Mouse (Mus musculus) adrenal gland, postnatal 10 days (tissue): ENCODE data around the gene Cdk6. TPM values are rescaled to one million over a fixed set of nuclear protein-coding genes. Genes with fewer than 3 reads are reported as not detected.
"Not testable (repeated sequence)": the region's sequence is repeated elsewhere in the genome, so short reads cannot be mapped to it uniquely, and the experiment has no call there.

Source experiments
- DNase-seq: peaks from one replicate; pipeline ENCODE4 v3.0.0; 2021; ENCODE audit warnings: mixed read lengths
- total RNA-seq, 2 experiments: library from RNA; stranded (reverse); gene quantifications; 2 replicates each; pipeline ENCODE4 v1.2.3; 2021

The Cdk6 gene
- total RNA-seq, 2 experiments from 2014 or later: 24.2 to 30.8 TPM

- DNase-seq: no peak
These were observed 38.0 kb downstream of the Cdk6 start for GRCm38 (mm10) chr5:3379252-3379651.

DNA sequence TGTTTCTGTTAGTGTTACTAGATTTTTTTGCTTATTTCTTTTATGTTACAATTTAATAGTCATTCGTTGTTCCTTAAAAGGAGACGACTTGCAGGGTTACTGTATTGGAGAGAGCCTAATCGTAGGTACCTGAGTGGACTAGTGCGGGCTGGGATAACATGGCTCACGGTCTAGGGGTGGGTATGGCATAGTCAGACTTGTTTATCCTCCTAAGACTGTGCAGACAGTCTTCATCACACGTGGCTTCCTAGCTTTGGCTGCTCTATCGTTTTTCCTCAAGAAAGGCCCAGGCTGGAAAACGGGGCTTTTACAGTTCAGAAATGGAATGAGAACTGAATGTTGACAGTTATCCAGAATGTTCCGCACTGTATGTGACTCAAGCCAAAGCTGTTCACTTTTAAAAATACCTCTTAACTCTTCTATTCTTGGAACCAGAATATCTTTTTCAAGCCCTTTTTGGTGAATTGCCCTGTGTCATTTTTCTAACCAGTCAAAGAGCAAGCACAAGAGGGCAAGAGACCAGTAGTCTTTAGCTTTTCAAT is 39.5 kb downstream of the Cdk6 start:
- no peak for DNase-seq

DNA sequence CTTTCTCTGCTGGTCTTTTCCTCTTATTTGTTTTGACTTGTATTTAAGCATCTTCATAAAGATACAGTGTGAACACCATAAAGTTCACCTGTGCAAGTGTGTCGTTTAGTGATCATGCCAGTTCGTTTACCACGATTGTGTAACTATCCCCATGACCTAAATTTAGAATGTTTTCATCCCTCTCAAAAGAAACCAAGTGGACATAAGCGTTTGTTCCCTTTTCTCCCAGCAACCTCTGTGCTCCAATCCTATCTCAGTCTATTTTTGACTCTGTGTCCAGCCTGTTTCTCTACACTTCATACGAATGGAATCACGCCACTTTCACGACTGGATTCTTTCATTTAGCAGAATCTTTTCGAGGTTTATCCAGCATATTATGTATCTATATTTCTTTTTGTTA is 40.5 kb downstream of the Cdk6 start:
- DNase-seq: no peak

GRCm38 (mm10) chr5:3382343-3383040 is 41.2 kb downstream of the Cdk6 start:
- no peak for DNase-seq

GRCm38 (mm10) chr5:3383547-3383946 is 42.3 kb downstream of the Cdk6 start:
- DNase-seq: no peak

- DNase-seq: no peak
These were observed 43.8 kb downstream of the Cdk6 start for GRCm38 (mm10) chr5:3385078-3385477.

DNA sequence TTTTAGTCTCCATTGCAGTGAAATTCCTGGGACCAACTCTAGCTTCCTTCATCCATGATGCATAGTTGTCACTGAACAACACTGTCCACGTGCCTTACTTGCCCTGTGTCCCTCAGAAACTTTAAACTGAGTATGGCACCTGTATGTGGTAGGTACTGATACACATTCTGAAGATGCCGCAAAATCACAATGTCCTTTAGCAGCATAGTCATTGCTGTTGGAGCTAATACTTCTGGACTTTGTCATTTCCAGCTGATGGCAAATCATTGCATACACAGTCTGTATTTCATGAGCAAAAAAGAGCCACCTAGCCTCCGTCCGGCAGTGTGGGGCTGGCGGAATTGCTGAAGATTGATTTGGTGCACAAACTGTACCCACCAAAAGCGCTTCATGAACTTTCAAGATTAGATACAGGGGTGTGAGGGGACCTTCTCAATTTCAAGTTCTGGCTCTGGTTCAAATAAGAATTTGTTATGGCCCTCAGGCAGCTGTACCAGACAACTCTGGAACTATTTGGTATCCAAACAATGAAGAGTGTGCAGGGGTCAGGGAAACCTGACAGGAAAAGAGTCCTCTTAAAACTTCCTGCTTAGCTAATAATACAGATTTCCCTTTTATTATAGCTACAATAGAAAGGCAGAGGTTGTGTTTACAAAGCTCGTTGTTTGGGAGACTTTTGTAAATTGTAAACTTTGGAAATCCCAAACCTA is 44.9 kb downstream of the Cdk6 start:
- DNase-seq: no peak

- DNase-seq: no peak
These were observed 45.4 kb downstream of the Cdk6 start for GRCm38 (mm10) chr5:3386731-3387087.

DNA sequence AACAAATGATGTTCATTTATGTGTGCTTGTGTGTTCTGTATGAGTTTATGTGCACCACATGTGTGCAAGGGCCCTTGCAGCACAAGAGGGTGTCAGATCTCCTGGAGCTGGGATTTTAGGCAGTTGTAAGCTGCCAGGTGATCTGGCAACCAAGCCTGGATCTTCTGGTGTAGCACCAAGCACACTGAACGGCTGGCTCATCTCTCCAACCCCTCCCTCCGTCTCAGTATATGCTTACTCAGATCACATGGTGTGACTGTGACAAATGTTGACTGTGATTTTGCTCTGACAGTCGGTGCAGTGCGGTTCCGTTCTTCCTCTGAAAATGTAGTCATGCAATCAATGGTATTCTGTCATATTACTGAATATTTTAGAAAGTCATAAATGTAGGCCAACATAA is 45.9 kb downstream of the Cdk6 start:
- no peak for DNase-seq

- no peak for DNase-seq
These were observed 51.6 kb downstream of the Cdk6 start for GRCm38 (mm10) chr5:3392856-3393255.

- DNase-seq: no peak
These were observed 52.9 kb downstream of the Cdk6 start for GRCm38 (mm10) chr5:3394145-3394544.

- DNase-seq: no peak
These were observed 53.7 kb downstream of the Cdk6 start for GRCm38 (mm10) chr5:3395020-3395419.

- DNase-seq: no peak
These were observed 54.9 kb downstream of the Cdk6 start for GRCm38 (mm10) chr5:3396214-3396613.

- no peak for DNase-seq
These were observed 55.8 kb downstream of the Cdk6 start for GRCm38 (mm10) chr5:3396910-3397575.

DNA sequence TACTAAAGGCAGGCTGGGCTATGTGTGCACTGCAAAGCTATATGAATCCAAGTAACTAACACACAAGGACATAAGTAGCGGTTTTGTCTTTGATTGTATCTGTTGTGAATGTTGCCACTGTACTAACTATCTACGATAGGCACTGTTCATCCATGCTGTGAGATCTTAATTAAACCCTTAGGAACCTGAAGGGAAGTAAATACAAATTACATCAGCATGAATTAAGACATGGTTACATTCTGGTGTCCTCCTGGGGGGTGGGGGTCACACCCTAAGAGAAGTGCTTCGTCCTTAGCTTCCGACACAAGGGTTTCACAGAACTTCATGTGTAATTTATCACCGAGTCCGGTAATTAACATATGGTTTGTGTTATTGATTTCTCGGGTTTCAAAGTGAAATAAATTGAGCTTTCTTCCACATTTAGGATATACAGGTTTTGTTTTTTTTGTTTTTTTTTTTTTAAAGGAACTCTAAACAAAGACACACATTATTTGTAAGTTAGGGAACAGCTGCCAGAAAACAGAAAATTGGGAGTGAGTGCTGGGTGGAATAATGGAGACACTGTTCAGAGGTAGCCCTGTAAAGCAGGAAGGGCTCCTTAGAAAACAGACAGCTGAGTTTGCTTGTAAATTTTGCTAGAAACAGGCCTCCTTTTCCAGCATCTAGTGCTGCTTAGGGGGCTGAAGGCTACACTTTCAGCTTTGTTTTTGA is 58.7 kb downstream of the Cdk6 start:
- DNase-seq: no peak

DNA sequence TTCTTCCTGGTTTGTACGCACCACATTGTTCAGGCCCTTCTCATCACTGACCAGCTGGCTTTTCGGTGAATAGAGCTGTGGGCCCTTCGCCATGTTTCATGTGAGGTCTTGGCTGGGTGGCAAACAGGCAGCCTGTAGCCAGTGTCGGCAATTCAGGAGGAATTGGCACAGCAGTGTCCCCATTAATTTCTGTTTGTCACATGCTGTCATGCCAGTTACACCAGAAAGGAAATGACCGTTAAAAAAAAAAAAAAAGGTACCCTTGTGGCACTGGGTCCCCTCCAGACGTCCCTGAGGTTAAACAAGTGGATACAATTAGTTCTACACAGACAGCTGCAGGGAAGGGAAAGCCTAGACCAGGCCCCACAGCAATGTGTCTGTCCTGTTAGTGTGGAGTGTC is 63.8 kb downstream of the Cdk6 start:
- DNase-seq: peak; percentile 41

- no peak for DNase-seq
These were observed 64.2 kb downstream of the Cdk6 start for GRCm38 (mm10) chr5:3405503-3405902.

GRCm38 (mm10) chr5:3407926-3408325 is 66.6 kb downstream of the Cdk6 start:
- DNase-seq: no peak

DNA sequence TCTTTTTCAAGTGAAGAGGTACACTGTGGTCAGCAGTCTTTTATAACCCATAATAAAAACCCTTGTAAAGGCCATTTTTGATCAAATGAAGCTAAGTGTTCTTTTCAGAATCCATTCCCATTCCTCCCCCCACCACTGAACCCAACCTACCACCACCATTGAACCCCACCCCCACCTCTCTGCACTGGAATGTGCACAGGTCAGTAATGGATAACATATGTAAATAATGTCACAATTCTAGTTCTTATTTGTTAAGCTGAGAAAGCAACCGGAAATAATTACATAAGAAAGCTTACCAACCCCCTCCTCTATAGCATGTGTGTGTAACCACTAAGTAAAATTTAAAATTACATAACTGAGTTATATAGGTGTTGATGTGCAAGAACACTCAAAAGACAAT is 76.9 kb downstream of the Cdk6 start:
- DNase-seq: not testable (repeated sequence)

DNA sequence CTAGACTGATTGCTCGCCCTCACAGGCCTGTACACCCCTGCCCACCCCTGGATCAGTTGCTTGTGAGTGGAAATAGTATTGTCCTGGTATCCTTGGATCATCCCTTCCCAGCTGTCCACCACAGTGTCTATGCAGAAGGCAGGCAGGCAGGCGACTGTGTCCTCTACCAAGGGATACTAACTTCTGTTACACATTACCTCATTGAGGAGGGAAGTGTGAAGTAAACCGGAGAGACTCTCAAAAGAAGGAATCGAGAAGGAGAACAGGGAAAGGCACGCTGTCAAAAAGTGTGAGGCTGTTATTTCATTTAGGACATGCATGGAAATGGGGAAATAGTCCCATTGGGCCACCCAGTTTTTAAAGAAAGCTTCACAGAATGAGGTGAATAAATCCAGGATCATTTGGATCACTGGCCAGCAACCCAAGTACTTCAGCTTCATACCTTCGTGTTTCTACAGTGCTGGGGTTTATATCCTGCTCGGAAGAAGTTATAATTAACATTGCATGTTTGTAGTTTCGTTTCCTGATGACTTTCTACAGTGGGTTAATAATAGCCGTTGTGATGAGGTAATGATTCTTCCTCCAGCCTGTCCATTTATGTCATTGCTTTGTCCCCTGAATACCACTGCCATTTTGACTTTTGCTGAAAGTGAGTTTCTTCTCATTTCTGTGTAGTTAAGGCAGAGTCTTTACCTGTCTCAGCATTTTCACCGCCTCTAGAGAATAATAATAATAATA is 79.0 kb downstream of the Cdk6 start:
- no peak for DNase-seq

GRCm38 (mm10) chr5:3420832-3421228 is 79.5 kb downstream of the Cdk6 start:
- no peak for DNase-seq
